Mouse (Mus musculus): Measurements from ENCODE around the gene Uggt2. TPM values are rescaled to one million over a fixed set of nuclear protein-coding genes. Genes with fewer than 3 reads are reported as not detected.

Uggt2 gene
- polyA plus RNA-seq, 1 experiment from 2014 or later = 36.4 TPM

DNA sequence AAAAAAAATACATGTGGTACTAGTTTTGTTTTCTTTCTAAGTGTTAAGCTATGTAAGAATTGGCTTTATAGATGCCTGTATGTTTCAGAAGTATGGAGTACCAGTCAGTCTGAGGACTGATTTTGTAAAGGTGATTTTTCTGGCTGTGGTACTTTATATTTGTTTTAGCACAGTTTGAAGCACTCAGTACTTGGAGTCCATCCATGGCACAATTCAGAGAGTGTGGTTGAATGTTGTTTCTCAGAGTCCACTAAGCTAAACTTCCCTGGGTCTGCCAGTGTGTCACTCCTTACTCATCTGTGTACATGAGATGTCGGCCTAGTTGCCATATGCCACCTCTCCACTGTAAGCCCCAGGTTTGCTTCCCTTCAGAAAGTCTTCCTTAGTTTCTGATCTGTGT, 150.4 kb downstream of the Uggt2 start:
- Histone ChIP-seq H3K27ac (ENCODE audit: low read depth, low read length) (no peak overlapping the region), H3K9ac (replicated peaks; ENCODE audit: low read depth, low read length) (no peak overlapping the region), H3K9me3 (ENCODE audit: control insufficient read depth, low read length) (no peaks in the 10 kb centered on the region), H3K4me3 (ENCODE audit: low read depth, low read length) (no peak overlapping the region), H3K4me2 (ENCODE audit: low read depth, low read length) (no peak overlapping the region), H3K36me3 (ENCODE audit: control insufficient read depth, insufficient read depth, low read length) (no peaks in the 10 kb centered on the region), H3K27me3 (ENCODE audit: control insufficient read depth, insufficient read depth, low read length) (no peaks in the 10 kb centered on the region), H3K4me1 (ENCODE audit: control insufficient read depth, insufficient read depth, low read length) (no peaks in the 10 kb centered on the region)
- WGBS = 86% methylated on average over 1 of the region's 1 CpGs
- no peak for ATAC-seq (ENCODE audit: low read depth)

DNA sequence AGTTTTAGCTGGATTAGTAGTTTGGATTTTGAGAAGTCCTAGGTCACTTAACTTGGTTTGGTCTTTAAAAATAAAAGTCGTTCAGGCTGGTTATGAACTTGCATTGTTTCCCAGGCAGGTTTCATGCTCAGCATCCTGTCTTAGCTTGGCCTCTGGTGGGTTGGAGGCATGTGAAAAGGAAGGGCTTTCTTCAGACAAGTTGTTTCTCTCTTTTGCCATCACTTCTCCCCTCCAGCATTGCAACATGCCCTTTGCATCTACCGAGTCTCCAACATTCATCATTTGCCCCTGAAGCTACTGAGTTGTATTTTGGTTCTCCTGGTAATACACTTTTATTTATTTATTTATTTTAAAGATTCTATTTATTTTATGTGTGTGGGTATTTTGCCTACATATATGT, 154.5 kb downstream of the Uggt2 start:
- ATAC-seq (ENCODE audit: low read depth) = no peak
- Histone ChIP-seq H3K9me3 (ENCODE audit: control insufficient read depth, low read length) (no peaks in the 10 kb centered on the region), H3K4me3 (ENCODE audit: low read depth, low read length) (no peak overlapping the region), H3K36me3 (ENCODE audit: control insufficient read depth, insufficient read depth, low read length) (no peaks in the 10 kb centered on the region), H3K4me2 (ENCODE audit: low read depth, low read length) (no peak overlapping the region), H3K27ac (ENCODE audit: low read depth, low read length) (no peak overlapping the region), H3K4me1 (ENCODE audit: control insufficient read depth, insufficient read depth, low read length) (no peaks in the 10 kb centered on the region), H3K27me3 (ENCODE audit: control insufficient read depth, insufficient read depth, low read length) (no peaks in the 10 kb centered on the region), H3K9ac (replicated peaks; ENCODE audit: low read depth, low read length) (no peak overlapping the region)
- WGBS = 91% methylated on average over 2 of the region's 2 CpGs

DNA sequence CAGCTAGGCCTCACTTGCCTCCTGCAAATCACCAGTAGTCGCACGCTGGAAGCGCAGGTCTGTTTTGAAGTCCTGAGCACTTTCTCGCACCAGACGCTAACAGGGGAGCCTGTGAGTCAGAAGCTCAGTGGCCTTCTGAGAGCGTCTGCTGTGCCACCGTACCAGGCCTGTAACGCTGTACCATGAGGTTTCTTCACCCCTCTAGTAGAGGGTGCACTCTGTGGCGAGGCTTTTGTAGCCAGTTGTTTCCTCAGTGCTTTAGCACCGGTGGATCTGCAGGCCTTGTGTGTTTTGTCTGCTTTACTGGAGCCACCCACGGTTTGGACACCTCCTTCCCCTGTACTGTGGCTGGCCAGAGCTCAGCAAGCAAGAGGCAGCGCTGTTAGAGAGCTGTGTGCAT, 157.2 kb downstream of the Uggt2 start:
- Histone ChIP-seq H3K36me3 (ENCODE audit: control insufficient read depth, insufficient read depth, low read length) (no peaks in the 10 kb centered on the region), H3K9ac (replicated peaks; ENCODE audit: low read depth, low read length) (no peak overlapping the region), H3K4me1 (ENCODE audit: control insufficient read depth, insufficient read depth, low read length) (no peaks in the 10 kb centered on the region), H3K27me3 (ENCODE audit: control insufficient read depth, insufficient read depth, low read length) (no peaks in the 10 kb centered on the region), H3K4me2 (ENCODE audit: low read depth, low read length) (no peak overlapping the region), H3K4me3 (ENCODE audit: low read depth, low read length) (no peak overlapping the region), H3K9me3 (ENCODE audit: control insufficient read depth, low read length) (no peaks in the 10 kb centered on the region), H3K27ac (ENCODE audit: low read depth, low read length) (no peak overlapping the region)
- 42% methylated on average over 12 of the region's 12 CpGs for WGBS
- no peak for ATAC-seq (ENCODE audit: low read depth)

DNA sequence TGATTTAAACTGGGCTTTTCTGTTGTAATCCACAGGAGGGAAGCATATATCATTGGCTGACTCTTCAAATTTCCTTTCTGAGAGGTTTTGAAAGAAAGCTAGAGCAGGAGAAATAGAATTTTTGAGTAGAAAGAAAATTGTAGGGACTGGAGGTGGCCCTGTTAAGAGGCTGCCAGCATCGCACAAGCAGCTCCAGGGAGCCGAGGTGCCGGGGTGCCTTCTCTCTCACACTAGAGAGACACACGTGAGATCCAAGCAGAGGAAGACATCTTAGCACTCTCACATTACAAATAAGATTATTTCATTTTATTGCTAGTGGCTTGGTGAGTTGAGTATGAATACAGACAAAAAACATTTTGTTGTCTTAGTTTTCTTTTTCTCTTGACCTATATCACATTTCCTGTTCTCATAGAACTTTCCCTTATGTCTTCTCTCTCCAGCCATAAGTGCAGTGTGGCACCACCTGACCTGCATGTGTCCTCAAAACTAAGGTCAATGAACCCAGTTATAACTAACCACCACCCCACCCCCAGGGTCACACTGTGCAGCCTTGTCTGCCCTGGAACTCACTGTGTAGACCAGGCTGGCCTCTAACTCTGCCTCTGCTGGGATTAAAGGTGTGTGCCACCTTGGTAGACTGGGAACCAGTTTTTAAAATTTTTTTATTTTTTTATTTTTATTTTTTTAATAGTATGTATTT, 158.3 kb downstream of the Uggt2 start:
- Histone ChIP-seq H3K36me3 (ENCODE audit: control insufficient read depth, insufficient read depth, low read length) (no peaks in the 10 kb centered on the region), H3K4me2 (ENCODE audit: low read depth, low read length) (no peak overlapping the region)
- no peak for ATAC-seq (ENCODE audit: low read depth)

DNA sequence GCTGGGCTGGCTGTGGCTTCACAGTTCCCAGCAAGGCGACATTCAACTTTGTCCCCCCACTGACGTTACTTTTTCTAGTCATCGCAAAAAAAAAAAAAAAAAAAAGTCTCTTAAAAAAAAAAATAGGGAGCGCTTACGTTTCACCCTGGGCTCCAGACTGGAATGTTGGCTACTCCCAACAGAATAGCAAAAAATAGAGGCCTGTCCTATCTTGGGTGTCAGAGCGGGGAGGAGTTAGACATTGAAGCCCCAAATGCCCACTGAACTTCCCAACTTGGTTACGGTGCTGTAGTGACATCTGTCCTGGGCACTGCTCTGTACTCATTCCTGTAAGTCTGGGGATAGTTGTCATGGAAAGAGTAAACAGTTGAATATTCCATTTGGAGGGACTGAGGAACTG, 160.7 kb downstream of the Uggt2 start:
- peak overlapping the region; percentile 52 for H3K4me2 ChIP-seq (ENCODE audit: low read depth, low read length)
- no peaks in the 10 kb centered on the region for H3K4me1 ChIP-seq (ENCODE audit: control insufficient read depth, insufficient read depth, low read length)
- peak overlapping the region; percentile 98 for H3K4me3 ChIP-seq (ENCODE audit: low read depth, low read length)
- no peak overlapping the region for H3K27ac ChIP-seq (ENCODE audit: low read depth, low read length)
- H3K9me3 ChIP-seq (ENCODE audit: control insufficient read depth, low read length) = no peaks in the 10 kb centered on the region
- no peaks in the 10 kb centered on the region for H3K27me3 ChIP-seq (ENCODE audit: control insufficient read depth, insufficient read depth, low read length)
- WGBS = under 1% methylated on average over 7 of the region's 7 CpGs
- ATAC-seq (ENCODE audit: low read depth) = no peak
- peak overlapping the region; percentile 96 for H3K9ac ChIP-seq (replicated peaks; ENCODE audit: low read depth, low read length)
- H3K36me3 ChIP-seq (ENCODE audit: control insufficient read depth, insufficient read depth, low read length) = no peaks in the 10 kb centered on the region

More for the DNA sequence above, 158.3 kb downstream of the Uggt2 start:
- 75% methylated on average over 4 of the region's 4 CpGs for WGBS
- Histone ChIP-seq H3K27ac (ENCODE audit: low read depth, low read length) (no peak overlapping the region), H3K9me3 (ENCODE audit: control insufficient read depth, low read length) (no peaks in the 10 kb centered on the region), H3K4me1 (ENCODE audit: control insufficient read depth, insufficient read depth, low read length) (no peaks in the 10 kb centered on the region), H3K27me3 (ENCODE audit: control insufficient read depth, insufficient read depth, low read length) (no peaks in the 10 kb centered on the region), H3K4me3 (ENCODE audit: low read depth, low read length) (no peak overlapping the region), H3K9ac (replicated peaks; ENCODE audit: low read depth, low read length) (no peak overlapping the region)

DNA sequence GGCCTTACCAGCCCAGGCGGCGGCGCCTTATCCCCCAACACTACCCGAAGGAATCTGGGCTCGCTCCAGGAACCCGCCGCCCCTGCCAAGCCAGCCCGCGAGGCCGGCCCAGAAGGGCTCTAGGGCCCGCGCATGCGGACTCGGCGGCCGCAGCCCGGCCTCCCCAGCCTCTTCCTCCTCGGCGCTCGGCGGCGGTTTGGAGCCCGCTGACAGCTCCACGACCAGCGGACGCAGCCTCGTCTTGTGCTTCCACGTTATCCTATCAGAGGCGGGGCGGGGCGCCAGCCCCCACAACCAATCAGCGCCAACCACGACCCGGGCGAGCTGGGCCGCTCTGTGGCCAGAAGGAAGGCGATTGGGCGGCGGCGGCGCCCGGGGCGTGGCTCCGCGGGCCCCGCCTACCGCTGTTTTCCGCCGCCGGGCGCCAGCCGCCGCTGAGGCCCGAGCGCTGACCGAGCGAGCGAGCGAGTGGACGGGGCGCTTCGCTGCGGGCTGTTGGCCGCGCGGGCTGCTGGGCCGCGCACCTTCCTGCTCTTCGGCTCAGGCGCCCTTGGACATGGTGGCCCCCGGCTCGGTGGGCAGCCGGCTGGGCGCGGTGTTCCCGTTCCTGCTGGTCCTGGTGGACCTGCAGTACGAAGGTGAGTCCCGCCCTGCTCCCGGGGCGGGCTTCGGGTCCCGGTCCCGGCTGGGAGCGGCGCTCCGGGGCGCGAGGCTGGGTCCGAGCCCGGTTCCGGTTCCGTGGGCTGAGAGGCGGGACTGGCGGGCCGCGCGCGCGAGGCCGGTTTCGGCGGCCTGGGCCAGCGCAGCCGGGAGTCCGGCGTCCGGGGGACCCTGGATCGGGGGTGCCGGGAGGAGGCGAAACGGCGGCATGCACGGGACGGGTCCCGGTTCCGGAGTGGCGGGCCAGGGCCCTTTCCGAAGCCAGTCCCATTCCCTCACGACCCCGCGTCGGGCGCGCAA, 161.4 kb downstream of the Uggt2 start, which contains the start of gene Dnajc3:
Gene Dnajc3, plus strand, starts transcription at position 444 of the 960 bp plus-strand sequence.
- ATAC-seq (ENCODE audit: low read depth) = peak; percentile 100
- under 1% methylated on average over 97 of the region's 124 CpGs for WGBS
- H3K4me3 ChIP-seq (ENCODE audit: low read depth, low read length) = peak within 1 kb of the TSS; percentile 98

DNA sequence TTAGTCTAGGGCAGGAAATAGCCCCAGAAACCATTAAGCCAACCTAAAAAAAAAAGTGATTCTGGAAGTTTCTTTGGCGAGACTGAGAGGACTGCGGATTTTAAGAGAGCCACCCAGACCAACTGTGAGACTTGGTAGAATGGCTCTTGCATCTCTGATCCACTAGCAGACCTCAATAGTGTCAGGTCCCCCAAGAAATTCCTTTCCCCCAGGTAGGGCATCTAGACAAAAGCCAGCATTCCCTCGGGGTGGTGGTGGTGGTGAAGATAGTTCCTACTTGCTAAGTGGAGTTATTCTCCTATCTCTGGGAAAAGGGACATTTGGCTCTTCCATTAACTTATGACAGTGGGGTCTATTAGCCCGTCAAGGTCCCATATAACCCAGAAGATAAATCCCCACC, 162.3 kb downstream of the Uggt2 start:
- peak overlapping the region; percentile 82 for H3K27ac ChIP-seq (ENCODE audit: low read depth, low read length)
- no peaks in the 10 kb centered on the region for H3K9me3 ChIP-seq (ENCODE audit: control insufficient read depth, low read length)
- peak; percentile 4; the same call in 1 of the 2 replicates for ATAC-seq (ENCODE audit: low read depth)
- H3K4me3 ChIP-seq (ENCODE audit: low read depth, low read length) = peak overlapping the region; percentile 98
- no peak overlapping the region for H3K9ac ChIP-seq (replicated peaks; ENCODE audit: low read depth, low read length)
- no peaks in the 10 kb centered on the region for H3K4me1 ChIP-seq (ENCODE audit: control insufficient read depth, insufficient read depth, low read length)
- no peaks in the 10 kb centered on the region for H3K27me3 ChIP-seq (ENCODE audit: control insufficient read depth, insufficient read depth, low read length)
- WGBS = 28% methylated on average over 4 of the region's 4 CpGs
- H3K36me3 ChIP-seq (ENCODE audit: control insufficient read depth, insufficient read depth, low read length) = no peaks in the 10 kb centered on the region
- H3K4me2 ChIP-seq (ENCODE audit: low read depth, low read length) = peak overlapping the region; percentile 70

More for the DNA sequence above, 161.4 kb downstream of the Uggt2 start, which contains the start of gene Dnajc3:
- H3K27me3 ChIP-seq (ENCODE audit: control insufficient read depth, insufficient read depth, low read length) = no peaks in the 10 kb centered on the region
- no peaks in the 10 kb centered on the region for H3K4me1 ChIP-seq (ENCODE audit: control insufficient read depth, insufficient read depth, low read length)
- H3K4me2 ChIP-seq (ENCODE audit: low read depth, low read length) = peak within 1 kb of the TSS; percentile 70
- H3K27ac ChIP-seq (ENCODE audit: low read depth, low read length) = peak within 1 kb of the TSS; percentile 85
- H3K9ac ChIP-seq (replicated peaks; ENCODE audit: low read depth, low read length) = peak within 1 kb of the TSS; percentile 96
- H3K36me3 ChIP-seq (ENCODE audit: control insufficient read depth, insufficient read depth, low read length) = no peaks in the 10 kb centered on the region
- no peaks in the 10 kb centered on the region for H3K9me3 ChIP-seq (ENCODE audit: control insufficient read depth, low read length)

DNA sequence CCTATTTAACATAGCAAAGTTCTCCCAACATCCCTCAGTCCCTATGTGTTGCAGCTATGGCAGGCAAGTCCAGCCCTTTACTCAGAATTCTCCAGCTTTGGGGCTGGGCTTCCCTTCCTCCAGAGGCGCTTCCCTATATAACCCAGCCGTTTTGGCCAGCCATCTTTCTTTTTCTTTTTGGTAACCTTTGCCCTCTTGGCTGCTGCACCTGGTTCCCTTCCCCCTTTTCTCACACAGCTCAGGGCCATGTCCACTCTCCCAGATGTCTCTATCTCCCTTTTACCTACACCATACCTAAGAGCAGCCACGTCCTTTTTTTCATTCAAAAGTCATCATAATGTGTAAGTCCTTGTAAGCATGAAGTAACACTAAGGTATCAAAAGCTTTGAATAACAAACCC, 163.0 kb downstream of the Uggt2 start:
- no peak overlapping the region for H3K9ac ChIP-seq (replicated peaks; ENCODE audit: low read depth, low read length)
- H3K36me3 ChIP-seq (ENCODE audit: control insufficient read depth, insufficient read depth, low read length) = no peaks in the 10 kb centered on the region
- H3K27me3 ChIP-seq (ENCODE audit: control insufficient read depth, insufficient read depth, low read length) = no peaks in the 10 kb centered on the region
- H3K4me1 ChIP-seq (ENCODE audit: control insufficient read depth, insufficient read depth, low read length) = no peaks in the 10 kb centered on the region
- no peak overlapping the region for H3K4me2 ChIP-seq (ENCODE audit: low read depth, low read length)
- no peak for ATAC-seq (ENCODE audit: low read depth)
- H3K27ac ChIP-seq (ENCODE audit: low read depth, low read length) = no peak overlapping the region
- 61% methylated on average over 3 of the region's 3 CpGs for WGBS
- H3K9me3 ChIP-seq (ENCODE audit: control insufficient read depth, low read length) = no peaks in the 10 kb centered on the region
- no peak overlapping the region for H3K4me3 ChIP-seq (ENCODE audit: low read depth, low read length)

All from neural tube, embryonic 14.5 days (tissue).